Mouse (Mus musculus): ENCODE measurements around the gene Noc3l.

GRCm38 (mm10) chr19:38758056-38758455, 61.0 kb downstream of the Noc3l start:
- TF ChIP-seq CTCF (IDR thresholded peaks at IDR 0.05; ENCODE audit: low read depth), result no peak
- TF ChIP-seq EP300 (IDR thresholded peaks at IDR 0.05; ENCODE audit: low read depth), result no peak
